Mouse (Mus musculus) liver, adult 2 months (tissue): ENCODE measurements around the gene Trim24.

Source experiments
- CTCF ChIP-seq: fragments of 200-500 bp; IDR thresholded peaks from 2 replicates; pipeline ENCODE4 v1.5.1; 2011; ENCODE audit warnings: low read depth, low read length, control low read depth
- POLR2A ChIP-seq: fragments of 200-500 bp; IDR thresholded peaks from 2 replicates; pipeline ENCODE4 v1.6.1; 2011; ENCODE audit warnings: low read length, control low read depth; ENCODE audit not compliant: insufficient read depth; ENCODE audit errors: extremely low read depth

GRCm38 (mm10) chr6:37895646-37896435 is 25.2 kb downstream of the Trim24 start:
- no peak for TF ChIP-seq CTCF
- no peak for TF ChIP-seq POLR2A
